Mouse (Mus musculus): ENCODE measurements around the gene Trpc7.

DNA sequence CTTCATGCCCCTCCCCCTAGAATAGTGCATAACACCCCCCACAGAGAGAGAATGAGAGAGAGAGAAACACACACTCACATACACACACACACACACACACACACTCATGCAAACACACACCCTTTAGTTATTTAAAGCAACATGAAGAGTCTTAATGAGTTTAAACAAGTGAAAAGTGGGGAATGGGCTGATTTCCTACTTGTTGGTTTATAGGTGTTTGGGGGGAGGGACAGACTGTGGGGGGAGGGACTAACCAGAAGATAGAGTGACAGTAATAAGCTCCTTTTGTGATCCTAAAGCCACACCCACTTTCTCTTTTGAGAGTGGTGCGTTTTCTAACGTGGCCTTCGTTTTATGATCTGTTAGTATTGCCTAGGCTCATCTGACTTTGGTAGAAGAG is at the start of gene Trpc7:
- TF ChIP-seq CTCF (IDR thresholded peaks at IDR 0.05; ENCODE audit: control insufficient read depth, insufficient read depth, low read length) (no peak), POLR2A (IDR thresholded peaks at IDR 0.05; ENCODE audit: borderline replicate concordance, control insufficient read depth, low read depth, low read length) (no peak)

Data from bone marrow, adult 2 months (tissue).